Mouse (Mus musculus): ENCODE results near the gene Ndufc1.
"Not testable (repeated sequence)": the region's sequence is repeated elsewhere in the genome, so short reads cannot be mapped to it uniquely, and the experiment has no call there.

Gene Ndufc1

DNA sequence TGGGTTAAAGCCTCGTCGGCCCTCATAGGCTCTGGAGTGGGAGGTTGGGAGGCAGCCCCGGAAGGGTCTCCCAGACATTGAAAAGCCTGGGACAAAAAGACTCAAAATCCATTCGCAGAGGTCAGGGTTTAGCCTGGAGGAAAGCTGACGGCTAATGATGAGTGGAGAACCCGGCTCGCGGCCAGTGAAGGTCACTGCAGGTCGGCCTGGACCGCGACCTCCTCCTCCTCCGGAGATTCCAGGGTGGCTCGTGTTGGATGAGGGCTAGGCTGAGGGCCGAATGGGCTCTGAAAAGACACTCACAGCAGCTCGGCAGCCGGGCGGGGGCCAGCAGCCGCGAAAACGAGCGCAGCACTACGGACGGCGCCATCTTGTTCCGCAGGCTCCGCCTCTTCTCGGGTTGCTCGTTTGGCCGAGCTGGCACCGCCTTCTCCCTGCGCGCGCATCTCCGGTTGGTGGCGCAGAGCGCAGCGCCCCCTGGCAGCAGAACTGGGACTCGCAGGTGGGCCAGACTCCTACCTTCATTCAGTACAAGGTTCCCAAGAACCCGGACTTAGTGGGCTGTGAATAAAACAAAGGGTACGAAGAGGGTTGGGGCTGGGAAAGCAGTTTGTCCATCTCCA lies at the start of gene Ndufc1:
Ndufc1 (minus strand) TSS at position 428 of the 623 bp plus-strand sequence.
- peak; percentile 92 for DNase-seq (ENCODE audit: low read depth, low spot score)

DNA sequence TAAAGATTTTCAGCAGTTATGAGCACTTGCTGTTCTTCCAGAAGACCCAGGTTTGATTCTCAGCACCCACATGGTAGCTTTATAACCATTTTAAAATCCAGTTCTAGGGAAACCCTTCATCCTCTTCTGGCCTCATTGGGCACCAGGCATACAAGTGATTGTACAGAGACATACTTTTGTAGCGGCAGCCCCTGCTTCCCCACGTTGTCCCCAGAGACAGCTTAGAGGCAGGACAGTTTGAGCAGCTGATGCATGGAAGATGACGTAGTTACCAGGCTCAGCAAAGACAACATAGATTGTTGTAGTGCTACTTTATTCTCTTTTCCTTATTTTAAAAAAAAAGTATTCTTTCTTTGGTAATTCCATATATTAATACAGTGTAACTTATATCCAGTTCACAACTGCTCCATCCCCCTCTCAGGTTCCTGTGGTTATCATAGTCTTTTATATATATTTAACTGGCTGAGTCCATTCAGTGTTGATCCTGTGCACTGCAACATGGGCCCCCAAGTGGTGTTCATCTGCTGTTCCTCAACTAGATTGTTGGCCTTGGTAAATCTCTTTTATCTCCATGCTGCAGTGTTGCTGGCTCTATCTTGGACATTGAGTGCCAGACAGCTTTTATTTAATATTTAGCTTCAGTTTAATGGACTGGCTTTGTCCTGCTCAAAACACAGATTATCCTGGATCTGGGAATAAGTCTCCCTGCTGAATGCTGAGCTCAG lies 26.2 kb upstream of the Ndufc1 start:
- DNase-seq (ENCODE audit: low read depth, low spot score): no peak

DNA sequence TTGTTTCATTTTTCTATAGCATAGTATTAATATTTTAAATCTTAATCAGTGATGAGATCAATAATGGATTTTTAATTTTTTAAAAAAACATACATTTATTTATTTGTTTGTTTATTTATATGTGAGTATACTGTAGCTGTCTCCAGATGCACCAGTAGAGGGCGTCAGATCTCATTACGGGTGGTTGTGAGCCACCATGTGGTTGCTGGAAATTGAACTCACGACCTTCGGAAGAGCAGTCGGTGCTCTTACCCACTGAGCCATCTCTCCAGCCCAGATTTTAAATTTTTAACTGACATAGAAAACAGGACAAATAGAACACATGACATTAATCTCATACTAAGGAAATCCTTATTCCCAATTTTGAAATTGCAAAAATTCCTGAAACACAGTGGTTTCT lies 25.6 kb upstream of the Ndufc1 start:
- DNase-seq (ENCODE audit: low read depth, low spot score): not testable (repeated sequence)

DNA sequence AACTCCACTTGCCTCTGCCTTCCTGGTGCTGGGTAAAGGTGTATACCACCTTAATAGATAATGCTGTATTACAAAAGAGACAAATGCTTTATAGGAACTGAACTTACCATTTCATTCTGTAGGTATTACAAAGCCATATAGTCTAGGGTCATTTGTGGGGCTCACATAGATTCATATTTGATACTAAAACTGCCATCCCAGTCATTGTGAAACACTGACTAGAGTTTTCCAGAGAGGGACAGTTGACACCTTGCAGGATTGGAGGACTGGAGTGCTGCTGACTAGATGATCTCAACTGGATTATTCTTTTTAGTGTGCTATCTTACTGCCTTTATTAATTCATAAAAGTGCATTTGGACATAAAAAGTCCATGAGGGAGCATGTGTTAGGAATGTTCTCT lies 16.6 kb upstream of the Ndufc1 start:
- no peak for DNase-seq (ENCODE audit: low read depth, low spot score)

DNA sequence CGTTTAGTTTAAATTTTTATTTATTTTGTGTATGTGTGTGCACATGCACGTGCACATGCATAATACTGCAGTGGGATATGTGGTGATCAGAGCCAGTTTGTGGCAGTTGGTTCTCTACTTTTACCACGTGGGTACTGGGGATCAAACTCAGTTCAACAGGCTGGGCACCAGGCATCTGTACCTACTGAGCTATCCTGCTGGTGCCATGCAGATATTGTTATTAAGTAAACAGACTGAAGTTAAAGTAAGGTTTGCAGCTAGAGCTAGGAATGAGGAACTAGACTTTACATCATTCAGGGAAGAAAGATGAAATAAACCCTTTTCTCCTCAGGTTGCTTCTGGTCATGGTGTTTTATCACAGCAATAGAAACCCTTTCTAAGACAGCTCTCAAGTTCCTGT lies 13.1 kb upstream of the Ndufc1 start:
- no peak for DNase-seq (ENCODE audit: low read depth, low spot score)

DNA sequence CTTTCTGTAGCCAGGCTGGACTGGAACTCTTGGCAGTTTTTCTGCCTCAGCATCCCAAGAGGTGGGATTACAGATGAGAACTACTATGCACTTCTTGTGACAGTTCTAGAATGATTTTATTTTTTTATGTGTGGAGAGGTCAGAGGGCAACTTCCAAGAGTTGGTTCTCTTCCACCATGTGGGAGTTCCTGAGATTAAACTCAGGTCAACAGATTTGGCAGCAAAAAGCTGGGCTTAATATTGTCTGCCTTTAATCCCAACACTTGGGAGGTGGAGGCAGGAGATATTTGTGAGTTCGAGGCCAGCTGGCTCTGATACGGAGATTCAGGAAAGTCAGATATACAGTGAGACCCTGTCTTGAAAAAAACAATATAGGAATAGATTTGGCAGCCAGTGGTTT lies 9.2 kb upstream of the Ndufc1 start:
- DNase-seq (ENCODE audit: low read depth, low spot score): no peak

DNA sequence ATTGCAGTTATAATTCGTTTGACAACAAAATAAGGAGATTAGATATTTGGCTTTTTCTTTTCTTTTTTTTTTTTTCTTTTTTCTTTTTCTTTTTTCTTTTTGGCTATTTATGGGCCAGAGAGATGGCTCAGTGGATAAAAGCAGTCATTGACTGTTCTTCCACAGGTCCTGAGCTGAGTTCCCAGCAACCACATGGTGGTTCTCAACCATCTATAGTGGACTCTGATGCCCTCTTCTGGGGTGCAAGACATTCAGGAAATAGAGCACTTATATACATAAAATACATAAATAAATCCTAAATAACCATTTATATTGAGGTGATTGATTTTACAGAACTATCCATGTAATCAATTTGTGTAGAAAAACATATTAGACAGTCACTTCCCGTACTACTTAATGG lies 8.7 kb upstream of the Ndufc1 start:
- no peak for DNase-seq (ENCODE audit: low read depth, low spot score)

DNA sequence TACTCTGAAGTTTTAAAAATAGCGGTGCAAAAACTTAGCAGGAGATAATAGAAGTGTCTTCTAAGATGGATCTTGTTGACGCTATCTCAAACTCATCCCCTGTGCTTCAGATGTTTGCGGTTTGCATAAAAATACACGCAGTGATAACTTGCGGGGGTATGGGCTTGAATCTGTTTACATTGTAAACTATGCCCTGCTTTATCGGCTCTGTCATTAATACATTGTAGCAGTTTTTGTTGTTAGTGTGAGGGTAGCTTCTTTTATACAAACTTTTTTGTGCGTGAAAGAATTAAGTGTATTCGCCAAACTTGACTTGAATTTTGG lies 8.3 kb upstream of the Ndufc1 start:
- DNase-seq (ENCODE audit: low read depth, low spot score): no peak

DNA sequence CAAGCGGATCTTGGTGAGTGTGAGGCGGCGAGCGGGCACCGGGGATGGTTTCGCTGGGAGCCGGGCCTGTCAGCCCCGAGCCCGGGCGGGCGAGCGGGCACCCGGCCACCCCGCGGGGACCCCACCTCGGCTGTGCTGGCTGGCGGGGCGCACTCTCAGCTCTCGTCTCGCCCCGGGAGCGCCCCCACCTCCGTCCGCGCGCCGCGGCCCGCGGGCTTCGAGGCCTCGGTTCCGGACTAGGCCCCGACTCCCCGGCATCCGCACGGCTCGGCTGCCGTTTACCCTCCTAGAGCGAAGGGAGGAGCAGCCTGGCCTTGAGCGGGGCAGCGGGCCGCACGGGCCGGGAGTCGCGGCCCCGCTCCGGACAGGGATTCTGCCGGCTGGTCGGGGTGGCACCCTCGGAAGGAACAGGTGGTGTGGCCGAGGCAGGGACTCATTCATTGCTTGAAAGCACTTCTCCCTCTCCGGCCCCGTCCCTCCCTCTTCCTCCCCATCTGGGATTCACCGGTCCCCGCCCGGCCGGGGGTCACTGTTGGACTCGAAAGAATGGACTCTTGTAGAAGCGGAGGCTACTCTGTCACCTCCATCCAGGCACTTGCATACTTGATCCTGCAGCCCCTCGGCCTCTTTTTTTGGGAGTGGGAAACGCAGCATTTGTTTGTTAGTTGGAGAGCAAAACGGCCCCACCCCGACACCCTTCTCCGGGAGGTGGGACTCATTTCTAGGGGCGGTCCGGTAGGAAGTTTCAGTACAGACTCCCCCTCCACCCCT lies 7.8 kb upstream of the Ndufc1 start:
- DNase-seq (ENCODE audit: low read depth, low spot score): no peak

DNA sequence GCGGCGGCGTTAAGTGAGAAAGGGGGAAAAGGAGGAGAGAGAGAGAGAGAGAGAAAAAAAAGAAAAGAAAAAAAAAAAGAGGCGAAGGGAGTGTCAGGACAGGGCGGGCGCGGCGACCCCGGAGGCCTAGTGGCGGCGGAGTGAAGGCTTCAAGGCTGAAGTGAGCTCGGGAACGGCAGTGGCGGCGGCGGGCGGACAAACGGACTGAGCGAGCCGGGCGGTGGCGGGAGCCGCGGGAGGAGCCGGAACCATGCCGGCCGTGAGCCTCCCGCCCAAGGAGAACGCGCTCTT lies 7.2 kb upstream of the Ndufc1 start:
- no peak for DNase-seq (ENCODE audit: low read depth, low spot score)

DNA sequence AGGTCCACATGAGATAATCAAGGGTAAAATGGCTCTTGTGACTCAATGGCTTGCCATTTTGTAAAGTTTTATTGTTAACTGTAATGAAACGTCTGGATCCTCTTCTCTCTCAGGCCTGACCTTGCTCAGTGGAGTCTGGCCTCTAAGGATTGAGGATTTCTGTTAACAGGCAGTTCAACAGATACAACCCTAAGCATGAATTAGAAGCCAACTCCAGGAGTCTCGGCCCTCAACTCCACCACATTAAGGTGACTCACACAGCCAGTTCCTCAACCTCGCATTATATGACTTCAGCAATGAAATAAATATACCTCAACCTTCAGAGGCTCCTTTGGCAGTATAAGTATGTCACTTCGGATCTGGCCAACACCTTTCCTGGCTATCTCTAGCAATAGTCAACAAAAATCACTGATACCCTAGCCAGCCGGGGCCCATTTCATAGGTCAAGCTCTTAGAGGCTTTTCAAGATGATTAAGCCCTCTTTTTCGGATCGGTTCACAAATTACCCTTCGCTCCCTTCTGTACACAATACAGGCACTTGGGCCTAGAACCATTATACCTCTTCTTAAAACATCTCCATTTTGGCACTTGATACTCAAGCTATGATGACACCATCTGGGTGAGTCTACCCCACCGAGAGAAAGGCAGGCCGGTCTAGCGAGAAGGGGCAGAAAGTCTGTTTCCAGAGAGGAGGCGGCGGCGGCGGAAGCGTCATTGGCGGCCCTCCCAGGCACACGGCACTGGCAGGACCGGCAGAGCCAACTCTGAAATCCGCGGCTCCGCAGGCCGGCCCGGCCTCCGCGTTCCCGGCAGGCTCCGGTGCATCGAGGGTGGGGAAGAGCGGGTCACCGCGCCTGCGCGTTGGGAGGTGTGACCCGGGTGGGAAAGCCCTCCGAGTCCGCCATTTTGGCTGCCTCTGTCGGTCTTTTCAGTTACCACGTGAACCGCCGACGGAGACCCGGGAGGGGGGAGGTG lies 6.6 kb upstream of the Ndufc1 start, which contains the start of gene Naa15:
Naa15 (plus strand) TSS at position 51 of the 975 bp plus-strand sequence.
- DNase-seq (ENCODE audit: low read depth, low spot score): peak; percentile 97

DNA sequence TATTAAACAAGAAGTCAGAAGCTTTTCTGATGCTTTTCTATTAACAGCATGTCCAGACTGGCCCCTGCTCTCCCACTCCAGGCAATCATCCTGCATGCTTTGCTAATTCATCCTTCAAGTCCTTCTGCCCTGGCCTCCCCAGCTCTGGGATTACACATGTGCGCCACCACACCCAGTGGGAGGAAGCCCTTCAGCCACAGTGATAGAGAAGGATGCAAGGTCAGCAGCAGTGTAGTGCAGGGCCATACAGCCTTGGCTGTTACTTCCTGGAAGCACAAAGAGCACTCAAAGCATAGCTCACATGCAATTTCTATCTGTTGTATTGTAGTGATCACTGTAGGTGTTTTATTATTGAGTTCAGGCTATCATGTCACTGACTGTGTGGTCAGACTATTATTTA lies 4.5 kb upstream of the Ndufc1 start:
- no peak for DNase-seq (ENCODE audit: low read depth, low spot score)

DNA sequence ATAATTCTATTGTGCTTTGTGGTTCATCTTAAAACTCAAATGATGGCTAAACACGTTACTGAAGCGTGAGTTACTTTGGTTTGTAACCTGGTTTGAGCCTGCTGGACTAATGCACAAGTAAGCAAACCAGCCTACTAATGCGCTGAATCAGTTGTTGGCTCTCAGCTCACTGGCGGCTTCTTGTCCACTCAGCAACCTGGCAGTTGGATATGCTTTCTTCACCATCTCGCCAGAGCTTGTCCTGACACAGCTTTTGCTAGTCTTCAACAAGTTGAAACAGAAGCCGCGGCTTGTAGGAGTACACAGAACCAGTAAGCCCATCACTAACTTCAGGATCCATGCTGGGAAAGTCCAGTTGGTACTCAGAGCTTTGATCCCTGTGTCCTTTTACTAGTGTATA lies 3.7 kb upstream of the Ndufc1 start:
- DNase-seq (ENCODE audit: low read depth, low spot score): peak; percentile 88

DNA sequence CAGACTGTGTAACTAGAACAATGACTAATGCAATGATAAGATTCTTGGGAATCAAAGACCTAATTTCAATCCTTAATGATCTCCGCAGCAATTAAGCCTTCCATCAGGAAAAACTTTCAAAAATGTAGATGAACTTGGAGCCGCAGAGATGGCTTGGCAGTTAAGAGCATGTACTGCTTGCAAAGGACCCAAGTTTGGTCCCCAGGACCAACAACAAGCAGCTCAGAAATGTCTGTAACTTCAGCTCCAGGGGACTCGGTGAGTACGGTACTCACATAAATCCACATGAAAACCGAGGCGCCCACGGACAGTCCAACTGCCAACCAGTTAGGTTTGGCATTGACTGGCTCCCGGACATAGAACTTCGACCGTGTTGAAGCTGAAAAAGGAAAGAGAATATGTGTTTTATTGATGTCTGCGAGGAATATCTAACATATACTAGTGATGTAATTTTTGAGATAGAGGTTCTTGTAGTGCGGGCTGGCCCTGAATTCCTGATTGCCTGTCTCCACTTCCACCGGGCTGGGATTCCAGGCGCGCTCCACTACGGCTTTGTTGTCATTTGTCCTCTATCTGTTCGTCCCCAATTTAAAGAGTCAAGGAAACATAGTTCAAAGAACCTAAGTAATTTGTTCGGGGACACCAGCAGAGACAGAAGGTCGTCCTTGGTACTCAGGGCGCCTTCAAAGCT lies 773 bp downstream of the Ndufc1 start:
- DNase-seq (ENCODE audit: low read depth, low spot score): no peak

DNA sequence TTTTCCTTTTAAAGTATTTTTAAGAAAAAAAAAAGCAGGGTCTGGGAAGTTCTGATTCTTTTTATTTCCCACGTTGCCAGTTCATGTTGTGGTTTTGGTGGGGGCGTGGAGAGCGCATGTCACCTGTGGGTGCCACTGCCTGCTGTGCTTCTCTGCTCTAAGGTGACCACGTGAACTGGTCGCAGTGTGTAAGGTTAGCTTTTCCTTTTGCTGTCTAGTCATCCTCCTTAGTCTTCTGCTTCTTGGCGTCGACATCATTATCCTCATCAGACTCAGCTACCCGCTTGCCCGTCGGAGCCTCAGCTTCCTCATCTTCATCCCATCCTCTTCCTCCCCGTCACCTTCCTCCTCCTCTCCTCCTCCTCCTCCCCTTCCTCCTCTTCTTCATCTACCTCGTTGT lies 6.2 kb downstream of the Ndufc1 start:
- DNase-seq (ENCODE audit: low read depth, low spot score): no peak

DNA sequence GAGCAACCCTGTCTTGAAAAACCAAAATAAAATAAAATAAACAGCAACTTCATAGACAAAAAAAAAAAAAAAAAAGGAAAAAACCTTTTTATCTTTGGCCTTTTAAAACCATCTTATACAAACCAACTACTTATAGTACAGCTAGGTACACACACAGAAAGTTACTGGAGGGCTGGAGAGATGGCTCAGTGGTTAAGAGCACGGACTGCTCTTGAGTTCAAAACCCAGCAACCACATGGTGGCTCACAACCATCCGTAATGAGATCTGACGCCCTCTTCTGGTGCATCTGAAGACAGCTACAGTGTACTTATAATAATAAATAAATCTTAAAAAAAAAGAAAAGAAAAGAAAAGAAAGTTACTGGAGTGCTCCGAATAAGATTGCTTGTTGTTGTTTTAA lies 6.7 kb downstream of the Ndufc1 start:
- DNase-seq (ENCODE audit: low read depth, low spot score): not testable (repeated sequence)

DNA sequence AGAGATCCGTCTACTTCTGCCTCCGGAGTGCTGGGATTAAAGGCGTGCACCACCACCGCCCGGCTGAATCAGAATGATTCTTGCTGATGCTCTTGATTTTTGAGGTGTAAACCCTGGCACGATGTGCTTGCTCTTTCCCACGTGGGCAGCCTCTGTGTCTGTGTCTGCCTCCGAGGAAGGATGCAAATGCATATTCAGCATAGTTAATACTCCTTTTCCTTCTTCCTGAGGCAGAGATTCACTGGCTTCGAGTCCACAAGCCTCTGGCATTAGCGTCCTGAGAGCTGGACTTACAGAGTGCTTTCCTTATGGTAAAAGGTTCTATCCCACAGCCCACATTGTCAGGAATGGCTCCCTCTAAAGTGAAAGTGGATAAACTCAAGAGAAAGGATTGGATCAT lies 8.1 kb downstream of the Ndufc1 start:
- DNase-seq (ENCODE audit: low read depth, low spot score): no peak

DNA sequence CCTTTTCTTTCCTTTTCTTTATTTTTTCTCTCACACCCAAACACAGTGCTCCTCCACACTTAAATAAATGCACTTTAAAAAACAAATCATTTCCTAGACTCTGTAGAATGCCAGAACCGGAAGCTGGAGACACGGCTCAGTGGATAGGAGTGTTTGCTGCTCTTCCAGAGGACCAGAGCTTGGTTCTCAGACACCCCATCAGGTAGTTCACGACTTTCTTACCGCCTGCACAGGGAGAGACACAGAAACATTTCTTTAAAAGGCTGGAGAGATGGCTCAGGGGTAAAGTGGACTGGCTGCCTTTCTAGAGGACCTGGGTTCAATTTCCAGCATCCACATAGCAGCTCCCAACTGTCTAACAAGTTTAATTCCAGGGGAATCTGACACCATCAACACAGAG lies 9.3 kb downstream of the Ndufc1 start:
- DNase-seq (ENCODE audit: low read depth, low spot score): no peak

DNA sequence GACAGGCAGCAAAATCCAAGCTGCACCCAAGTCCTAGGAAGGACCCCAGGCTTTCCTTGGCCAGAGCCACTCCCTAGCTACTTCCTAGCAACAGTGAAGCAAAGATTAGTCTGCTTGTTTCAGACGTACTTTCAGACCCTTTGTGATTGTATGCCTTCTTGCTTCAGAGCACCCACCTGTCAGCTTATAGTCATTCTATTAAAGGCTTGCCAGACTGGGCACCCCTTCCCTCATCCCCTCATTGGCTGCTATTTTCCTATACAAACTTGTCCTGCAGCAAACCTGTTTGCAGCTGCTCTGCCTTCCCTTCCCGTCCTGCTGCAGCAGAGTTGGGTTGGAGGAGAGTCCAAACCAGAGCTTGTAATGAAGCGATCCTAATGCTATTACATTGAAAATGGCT lies 10.1 kb downstream of the Ndufc1 start:
- no peak for DNase-seq (ENCODE audit: low read depth, low spot score)

DNA sequence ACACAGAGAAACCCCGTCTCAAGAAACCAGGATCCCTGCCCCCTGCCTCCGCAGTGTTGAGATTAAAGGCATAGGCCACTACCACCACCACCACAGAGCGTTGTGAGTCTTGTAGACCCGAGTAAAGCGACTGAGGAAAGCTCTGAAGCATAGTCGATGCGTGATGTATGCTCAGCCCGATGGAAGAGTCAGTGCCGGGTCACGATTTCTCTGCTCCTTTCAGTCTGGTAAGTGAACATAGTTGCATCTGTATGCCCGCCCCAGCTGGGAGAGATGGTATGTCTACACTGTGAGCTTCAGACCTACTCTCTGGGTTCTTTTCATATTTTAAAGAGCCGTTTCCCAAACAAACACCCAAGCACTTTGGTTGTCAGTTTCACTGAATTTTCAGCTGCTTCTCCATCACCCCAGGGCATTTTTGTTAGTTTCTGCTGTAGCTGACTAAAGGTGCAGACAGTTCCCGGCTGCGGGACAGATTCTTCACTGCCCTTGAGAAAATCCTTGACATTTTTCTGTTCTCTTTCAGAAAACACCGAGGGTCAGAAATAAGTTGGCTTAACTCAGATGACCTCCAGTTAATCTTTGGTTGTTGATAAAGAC lies 11.0 kb downstream of the Ndufc1 start:
- DNase-seq (ENCODE audit: low read depth, low spot score): no peak

Measured in skeletal muscle tissue, adult 2 months (tissue).